Mouse (Mus musculus): ENCODE data around the gene Poc1a.

The Poc1a gene

GRCm38 (mm10) chr9:106392828-106393527 is 112.1 kb downstream of the Poc1a start:
- in situ Hi-C loops (cut with MboI, MseI), result no loop called here

- in situ Hi-C loops (cut with MboI, MseI), result no loop called here
Measured at GRCm38 (mm10) chr9:106393548-106393947, 112.7 kb downstream of the Poc1a start.

GRCm38 (mm10) chr9:106394649-106395602 is 114.1 kb downstream of the Poc1a start:
- in situ Hi-C loops (cut with MboI, MseI), result no loop called here

- in situ Hi-C loops (cut with MboI, MseI), result no loop called here
Measured at GRCm38 (mm10) chr9:106397733-106398132, 116.9 kb downstream of the Poc1a start.

DNA sequence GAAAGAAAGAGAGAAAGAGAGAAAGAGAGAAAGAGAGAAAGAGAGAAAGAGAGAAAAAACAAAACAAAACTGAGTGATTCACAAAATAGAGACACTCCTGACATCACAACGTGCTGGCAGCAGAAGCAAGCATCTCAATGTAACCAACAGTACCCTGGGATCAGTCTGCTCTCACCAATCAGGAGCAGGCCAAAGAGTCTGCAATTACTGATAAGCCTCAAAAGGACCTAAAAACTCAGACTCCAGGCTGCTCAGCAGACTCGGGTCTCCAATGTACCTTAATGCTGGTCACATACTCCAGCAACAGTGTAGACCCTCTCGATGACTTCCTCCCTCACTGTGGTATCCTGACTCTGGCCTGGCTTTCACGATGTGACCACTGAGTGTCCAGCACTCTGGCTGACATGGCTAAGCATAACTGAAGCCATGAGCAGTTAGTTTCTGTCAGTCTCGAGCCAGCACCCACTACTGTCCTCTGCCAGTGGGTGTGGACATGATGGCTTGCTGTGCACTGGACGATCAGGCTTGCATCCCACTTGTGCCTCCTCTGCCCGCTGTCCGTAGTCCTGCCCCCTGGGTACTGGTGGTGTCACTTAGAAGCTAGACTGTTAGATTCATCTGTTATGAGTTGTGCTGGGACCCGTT is 117.9 kb downstream of the Poc1a start:
- in situ Hi-C loops (cut with MboI, MseI), result no loop called here

DNA sequence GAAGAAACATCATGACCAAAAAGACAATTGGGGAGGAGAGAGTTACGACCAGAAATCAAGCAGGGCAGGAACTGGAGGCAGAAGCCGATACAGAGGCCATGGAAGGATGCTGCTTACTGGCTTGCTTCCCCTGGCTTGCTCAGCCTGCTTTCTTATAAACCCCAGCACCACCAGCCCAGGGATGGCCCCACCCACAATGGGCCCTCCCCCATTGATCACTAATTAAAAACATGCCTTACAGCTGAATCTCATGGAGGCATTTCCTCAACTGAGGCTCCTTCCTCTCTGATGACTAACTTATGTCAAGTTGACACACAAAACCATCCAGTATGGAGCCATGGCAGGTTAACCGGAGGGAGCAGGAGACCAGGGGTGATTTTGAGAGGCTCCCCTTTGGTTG is 118.9 kb downstream of the Poc1a start:
- in situ Hi-C loops (cut with MboI, MseI), result no loop called here
